17 mouse cellular contexts compared by ENCODE assay signal in genomic region chr7:139692211-139692610, GRCm38 (mm10). TPM values are rescaled to one million over a fixed set of nuclear protein-coding genes. Genes with fewer than 3 reads are reported as not detected.
"Had no signal": no experiment of that assay in that cellular context is flagged by ENCODE, and none has a peak within 500 bp of the region (broad histone marks: within the 10 kb centered on the region; RNA-seq: fewer than 3 reads in every experiment).

No protein-coding gene starts in this region.

- H3K27ac ChIP-seq: lung, embryonic 15.5 days; macrophage; midbrain, embryonic 13.5 days; midbrain, embryonic 15.5 days; neural tube, embryonic 12.5 days; stomach, embryonic 15.5 days; stomach, postnatal 0 days had no signal

- H3K36me3 ChIP-seq: lung, embryonic 15.5 days; midbrain, embryonic 13.5 days; midbrain, embryonic 15.5 days; neural tube, embryonic 12.5 days; stomach, embryonic 15.5 days had no signal

- H3K9me3 ChIP-seq: lung, embryonic 15.5 days; midbrain, embryonic 13.5 days; midbrain, embryonic 15.5 days; neural tube, embryonic 12.5 days; stomach, embryonic 15.5 days had no signal

- H3K4me2 ChIP-seq: lung, embryonic 15.5 days; midbrain, embryonic 11.5 days; midbrain, embryonic 13.5 days; midbrain, embryonic 15.5 days; neural tube, embryonic 12.5 days; stomach, embryonic 15.5 days had no signal

- H3K27me3 ChIP-seq: lung, embryonic 15.5 days; midbrain, embryonic 15.5 days; neural tube, embryonic 12.5 days; stomach, embryonic 15.5 days had no signal

- DNase-seq: lung, adult 2 months; lung, postnatal 14 days; lung, postnatal 36 days; right cerebral cortex, postnatal 14 days; thymus, adult 2 months; thymus, postnatal 25 days; thymus, postnatal 4 days had no signal

- ATAC-seq: lung, postnatal 0 days; midbrain, embryonic 13.5 days; midbrain, embryonic 15.5 days had no signal

- H3K9ac ChIP-seq: lung, embryonic 15.5 days; midbrain, embryonic 13.5 days; midbrain, embryonic 15.5 days; neural tube, embryonic 12.5 days; stomach, embryonic 15.5 days had no signal

- H3K4me1 ChIP-seq: lung, embryonic 15.5 days; megakaryocyte, embryonic 14.5 days; midbrain, embryonic 13.5 days; midbrain, embryonic 15.5 days; neural tube, embryonic 12.5 days; stomach, embryonic 15.5 days had no signal

- H3K4me3 ChIP-seq: lung, embryonic 15.5 days; megakaryocyte, embryonic 14.5 days; midbrain, embryonic 13.5 days; midbrain, embryonic 15.5 days; neural tube, embryonic 12.5 days; stomach, embryonic 15.5 days had no signal

RNA-seq across cellular contexts. Expression of gene Cfap46, which starts 8.6 kb away (rescaled TPM):
- polyA plus RNA-seq: macrophage had no signal
